Mouse (Mus musculus): ENCODE data around the gene Bcl2l2.
A peak's percentile ranks its signal among the peaks of the same experiment; 100 is the strongest.

Gene Bcl2l2

GRCm38 (mm10) chr14:54893651-54894181 lies 10.5 kb downstream of the Bcl2l2 start:
- DNase-seq (ENCODE audit: low read depth, low spot score) = peak; percentile 100

- peak; percentile 25 for DNase-seq (ENCODE audit: low read depth, low spot score)
Measured at GRCm38 (mm10) chr14:54894296-54895151, 11.3 kb downstream of the Bcl2l2 start.

GRCm38 (mm10) chr14:54897445-54897844 lies 14.3 kb downstream of the Bcl2l2 start:
- DNase-seq (ENCODE audit: low read depth, low spot score) = no peak

- DNase-seq (ENCODE audit: low read depth, low spot score) = peak; percentile 84
Measured at GRCm38 (mm10) chr14:54900383-54900782, 17.2 kb downstream of the Bcl2l2 start.

- no peak for DNase-seq (ENCODE audit: low read depth, low spot score)
Measured at GRCm38 (mm10) chr14:54903641-54904040, 20.5 kb downstream of the Bcl2l2 start.

GRCm38 (mm10) chr14:54908682-54909081 lies 25.5 kb downstream of the Bcl2l2 start:
- DNase-seq (ENCODE audit: low read depth, low spot score) = no peak

- DNase-seq (ENCODE audit: low read depth, low spot score) = no peak
Measured at GRCm38 (mm10) chr14:54912109-54912850, 29.1 kb downstream of the Bcl2l2 start.

- peak; percentile 44 for DNase-seq (ENCODE audit: low read depth, low spot score)
Measured at GRCm38 (mm10) chr14:54912886-54913285, 29.7 kb downstream of the Bcl2l2 start, which contains the start of gene Slc22a17. Gene Slc22a17, minus strand, starts transcription at chr14:54913132.

- no peak for DNase-seq (ENCODE audit: low read depth, low spot score)
Measured at GRCm38 (mm10) chr14:54913343-54913742, 30.2 kb downstream of the Bcl2l2 start.

GRCm38 (mm10) chr14:54920076-54920685 lies 37.0 kb downstream of the Bcl2l2 start:
- no peak for DNase-seq (ENCODE audit: low read depth, low spot score)

GRCm38 (mm10) chr14:54924641-54925348 lies 41.6 kb downstream of the Bcl2l2 start:
- DNase-seq (ENCODE audit: low read depth, low spot score) = peak; percentile 42

- peak; percentile 48 for DNase-seq (ENCODE audit: low read depth, low spot score)
Measured at GRCm38 (mm10) chr14:54925349-54926342, 42.5 kb downstream of the Bcl2l2 start, which contains the start of gene Efs. Gene Efs, minus strand, starts transcription at chr14:54926126.

- peak; percentile 75 for DNase-seq (ENCODE audit: low read depth, low spot score)
Measured at GRCm38 (mm10) chr14:54926401-54927158, 43.4 kb downstream of the Bcl2l2 start.

GRCm38 (mm10) chr14:54927296-54927695 lies 44.1 kb downstream of the Bcl2l2 start:
- DNase-seq (ENCODE audit: low read depth, low spot score) = no peak

GRCm38 (mm10) chr14:54929801-54930200 lies 46.6 kb downstream of the Bcl2l2 start:
- DNase-seq (ENCODE audit: low read depth, low spot score) = no peak

GRCm38 (mm10) chr14:54930431-54930830 lies 47.3 kb downstream of the Bcl2l2 start:
- peak; percentile 59 for DNase-seq (ENCODE audit: low read depth, low spot score)

GRCm38 (mm10) chr14:54932645-54933150 lies 49.5 kb downstream of the Bcl2l2 start, which contains the start of gene Il25:
Gene Il25, plus strand, starts transcription at chr14:54932695.
- DNase-seq (ENCODE audit: low read depth, low spot score) = peak; percentile 21

GRCm38 (mm10) chr14:54935904-54936830 lies 53.0 kb downstream of the Bcl2l2 start, which contains the start of gene Cmtm5:
Gene Cmtm5, plus strand, starts transcription at chr14:54936261.
- DNase-seq (ENCODE audit: low read depth, low spot score) = no peak
